Mouse (Mus musculus): ENCODE data around the gene Vipr2.

DNA sequence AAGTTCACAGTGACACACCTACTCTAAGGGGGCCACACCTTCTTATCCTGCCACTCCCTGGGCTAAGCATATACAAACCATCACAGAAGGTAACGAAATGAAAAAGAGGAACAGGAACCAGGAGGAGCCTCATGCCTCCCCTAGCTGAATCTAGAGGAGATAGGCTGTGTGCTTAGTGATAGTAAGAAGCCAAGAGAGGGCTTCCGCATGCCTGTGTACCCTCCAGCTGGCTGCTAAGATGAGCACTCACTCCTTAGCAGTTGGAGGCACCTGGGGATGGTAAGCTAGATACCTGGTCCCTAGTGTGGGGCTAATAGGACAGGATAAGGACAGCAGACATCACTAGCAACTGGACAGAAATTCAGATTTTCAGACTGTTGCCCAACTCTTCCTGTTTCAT, 64.3 kb downstream of the Vipr2 start:
- no peak for TF ChIP-seq CTCF (conservative IDR thresholded peaks at IDR 0.05; ENCODE audit: low read length)
- no peak for TF ChIP-seq POU5F1 (IDR thresholded peaks at IDR 0.05; ENCODE audit: borderline replicate concordance, low read length)
- no peak for TF ChIP-seq NANOG (IDR thresholded peaks at IDR 0.05; ENCODE audit: borderline replicate concordance, low read length)
